Mouse (Mus musculus) cerebellum, adult 2 months (tissue): ENCODE results near the gene Arfrp1.

Source experiments
- CTCF ChIP-seq: fragments of 200-500 bp; IDR thresholded peaks from 2 replicates; pipeline ENCODE4 v1.5.1; 2011; ENCODE audit warnings: low read depth, mild to moderate bottlenecking, control low read depth, low read length, moderate library complexity, borderline replicate concordance; ENCODE audit not compliant: insufficient read depth
- POLR2A ChIP-seq: fragments of 200-500 bp; IDR thresholded peaks from 2 replicates; pipeline ENCODE4 v1.6.1; 2011; ENCODE audit warnings: low read length, control low read depth, borderline replicate concordance; ENCODE audit not compliant: insufficient read depth

GRCm38 (mm10) chr2:181313006-181313343 lies 52.2 kb downstream of the Arfrp1 start:
- TF ChIP-seq CTCF, result no peak
- no peak; the same call in 1 of the 2 replicates for TF ChIP-seq POLR2A
